Mouse (Mus musculus) liver, embryonic 13.5 days (tissue): Measurements from ENCODE around the gene Gdpd3. TPM values are rescaled to one million over a fixed set of nuclear protein-coding genes. Genes with fewer than 3 reads are reported as not detected.

Source experiments
- polyA plus RNA-seq: library from polyadenylated mRNA; unstranded; fragments of >200 nt; fragmentation: Nextera tagmentation; extraction: Ambion mirVana; gene quantifications from 2 replicates; pipeline ENCODE4 v1.2.1, GENCODE M21; 2015

The Gdpd3 gene
- polyA plus RNA-seq, 1 experiment from 2014 or later: 0.37 TPM

Other genes starting within 250 kb of the Gdpd3 start
- 138 and 141 TPM in 2 replicates for gene Eif3c, start 199.9 kb upstream of the Gdpd3 start, polyA plus RNA-seq
- gene Apobr, start 181.4 kb upstream of the Gdpd3 start, polyA plus RNA-seq: 0.61 and 0.71 TPM in 2 replicates
- 11.5 and 12.4 TPM in 2 replicates for gene Cln3, start 180.5 kb upstream of the Gdpd3 start, polyA plus RNA-seq
- not detected in 2 replicates for gene Il27, start 171.4 kb upstream of the Gdpd3 start, polyA plus RNA-seq
- gene Nupr1, start 135.5 kb upstream of the Gdpd3 start, polyA plus RNA-seq: 1.7 and 2.0 TPM in 2 replicates
- 34.7 and 36.8 TPM in 2 replicates for gene Sgf29, start 117.0 kb upstream of the Gdpd3 start, polyA plus RNA-seq
- gene Sult1a1, start 89.9 kb upstream of the Gdpd3 start, polyA plus RNA-seq: 1.8 and 2.0 TPM in 2 replicates
- 113 and 128 TPM in 2 replicates for gene Bola2, start 70.9 kb upstream of the Gdpd3 start, polyA plus RNA-seq
- gene Slx1b, start 70.5 kb upstream of the Gdpd3 start, polyA plus RNA-seq: 3.6 and 4.2 TPM in 2 replicates
- 73.1 and 78.7 TPM in 2 replicates for gene Coro1a, start 58.5 kb upstream of the Gdpd3 start, polyA plus RNA-seq
- 19.0 and 19.3 TPM in 2 replicates for gene Mapk3, start 6.7 kb upstream of the Gdpd3 start, polyA plus RNA-seq
- 68.4 and 77.3 TPM in 2 replicates for gene Ypel3, start 10.6 kb downstream of the Gdpd3 start, polyA plus RNA-seq
- gene Tbx6, start 15.1 kb downstream of the Gdpd3 start, polyA plus RNA-seq: 0.35 and 0.45 TPM in 2 replicates
- gene Ppp4c, start 26.2 kb downstream of the Gdpd3 start, polyA plus RNA-seq: 133 and 141 TPM in 2 replicates
- gene Fam57b, start 31.3 kb downstream of the Gdpd3 start, polyA plus RNA-seq: 0.10 and 0.13 TPM in 2 replicates
- not detected in 2 replicates for gene 4930451I11Rik, start 65.3 kb downstream of the Gdpd3 start, polyA plus RNA-seq
- gene Doc2a, start 81.1 kb downstream of the Gdpd3 start, polyA plus RNA-seq: 0.12 and 0.29 TPM in 2 replicates
- 17.8 and 18.9 TPM in 2 replicates for gene Hirip3, start 95.6 kb downstream of the Gdpd3 start, polyA plus RNA-seq
- 55.2 and 65.3 TPM in 2 replicates for gene Ino80e, start 96.0 kb downstream of the Gdpd3 start, polyA plus RNA-seq
- gene Taok2, start 118.4 kb downstream of the Gdpd3 start, polyA plus RNA-seq: 11.6 and 12.9 TPM in 2 replicates
- gene Tmem219, start 156.6 kb downstream of the Gdpd3 start, polyA plus RNA-seq: 16.1 and 16.5 TPM in 2 replicates
- 6.2 and 6.9 TPM in 2 replicates for gene Kctd13, start 162.5 kb downstream of the Gdpd3 start, polyA plus RNA-seq
- not detected in 2 replicates for gene Asphd1, start 183.2 kb downstream of the Gdpd3 start, polyA plus RNA-seq
- gene Sez6l2, start 184.2 kb downstream of the Gdpd3 start, polyA plus RNA-seq: 0.06 and 0.09 TPM in 2 replicates
- gene Cdipt, start 209.6 kb downstream of the Gdpd3 start, polyA plus RNA-seq: 50.7 and 55.5 TPM in 2 replicates
- gene Cdiptos, start 209.8 kb downstream of the Gdpd3 start, polyA plus RNA-seq: 0.37 and 0.65 TPM in 2 replicates
- gene Mvp, start 248.3 kb downstream of the Gdpd3 start, polyA plus RNA-seq: 7.8 and 8.6 TPM in 2 replicates